Mouse (Mus musculus) kidney, embryonic 16.5 days (tissue): ENCODE measurements around the gene Dus1l. TPM values are rescaled to one million over a fixed set of nuclear protein-coding genes. Genes with fewer than 3 reads are reported as not detected.

Source experiments
- ATAC-seq: fragments of 200-750 bp; cut with Nextera tagmentation; 2 replicates; pipeline ENCODE4 v1.8.0; 2017; ENCODE audit warnings: moderate TSS enrichment; ENCODE audit not compliant: low FRiP score, low TSS enrichment
- H3K27ac ChIP-seq: fragments of 300-500 bp; sonication (generic); 2 replicates; pipeline ENCODE4 v1.5.1; 2014; ENCODE audit warnings: low read length
- H3K27me3 ChIP-seq: fragments of 300-500 bp; sonication (generic); 2 replicates; pipeline ENCODE4 v1.6.1; 2014; ENCODE audit warnings: low read length, control low read depth, mixed read lengths; ENCODE audit not compliant: insufficient read depth
- H3K36me3 ChIP-seq: fragments of 300-500 bp; sonication (generic); 2 replicates; pipeline ENCODE4 v1.6.1; 2014; ENCODE audit warnings: low read length, control low read depth, mixed read lengths; ENCODE audit not compliant: insufficient read depth
- H3K4me1 ChIP-seq: fragments of 300-500 bp; sonication (generic); 2 replicates; pipeline ENCODE4 v1.6.1; 2014; ENCODE audit warnings: low read length, control low read depth, mixed read lengths; ENCODE audit not compliant: insufficient read depth
- H3K4me2 ChIP-seq: fragments of 300-500 bp; sonication (generic); replicated peaks from 2 replicates; pipeline ENCODE4 v1.6.1; 2014; ENCODE audit warnings: low read depth, low read length
- H3K4me3 ChIP-seq: fragments of 300-500 bp; sonication (generic); 2 replicates; pipeline ENCODE4 v1.5.1; 2014; ENCODE audit warnings: mild to moderate bottlenecking, low read length
- H3K9ac ChIP-seq: fragments of 300-500 bp; sonication (generic); replicated peaks from 2 replicates; pipeline ENCODE4 v1.6.1; 2014; ENCODE audit warnings: low read length
- H3K9me3 ChIP-seq: fragments of 300-500 bp; sonication (generic); 2 replicates; pipeline ENCODE4 v1.6.1; 2016; ENCODE audit warnings: low read length, control low read depth
- WGBS: fragments of 180-500 bp; shearing (Covaris S2); extraction: QIAGEN DNeasy Blood & Tissue Kit; methylation state at CpG from one replicate; pipeline ENCODE4 v1.1.7; 2014; 5-methylcytosine and 5-hydroxymethylcytosine counted together
- polyA plus RNA-seq: library from polyadenylated mRNA; unstranded; fragments of >200 nt; fragmentation: Nextera tagmentation; extraction: Ambion mirVana; gene quantifications from 2 replicates; pipeline ENCODE4 v1.2.1, GENCODE M21; 2015

Gene Dus1l
- polyA plus RNA-seq, 1 experiment from 2014 or later, result 91.0 TPM

DNA sequence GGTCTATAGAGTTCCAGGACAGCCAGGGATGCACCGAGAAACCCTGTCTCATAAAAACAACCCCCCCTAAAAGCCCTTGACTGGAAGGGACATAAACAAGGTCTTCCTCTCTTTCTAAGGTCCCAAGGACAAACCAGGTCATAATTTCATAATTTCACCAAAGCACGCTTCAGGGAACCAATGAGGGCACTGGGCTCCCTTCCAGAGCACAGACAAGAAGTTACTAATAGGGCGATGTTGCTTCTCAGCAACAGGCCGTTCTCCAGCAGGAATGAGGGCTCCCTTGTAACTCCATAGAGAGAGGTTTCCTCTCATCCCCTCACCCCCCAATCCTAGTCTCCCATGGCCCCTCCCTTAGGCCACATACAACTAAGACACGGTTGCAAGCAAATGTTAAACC lies 55.2 kb downstream of the Dus1l start:
- Histone ChIP-seq H3K4me1 (no peaks in the 10 kb centered on the region), H3K36me3 (no peaks in the 10 kb centered on the region), H3K9ac (no peak overlapping the region), H3K4me3 (no peak overlapping the region), H3K4me2 (no peak overlapping the region), H3K9me3 (no peaks in the 10 kb centered on the region), H3K27me3 (no peaks in the 10 kb centered on the region), H3K27ac (no peak overlapping the region)
- ATAC-seq, result no peak
- WGBS, result 93% methylated on average over 5 of the region's 5 CpGs

Other genes with a start within 250 kb of the Dus1l start
- 218 and 232 TPM in 2 replicates for gene Mcrip1, start 246.7 kb downstream of the Dus1l start, polyA plus RNA-seq
- 0.55 and 0.57 TPM in 2 replicates for gene Ppp1r27, start 245.3 kb downstream of the Dus1l start, polyA plus RNA-seq
- 843 and 914 TPM in 2 replicates for gene P4hb, start 223.2 kb downstream of the Dus1l start, polyA plus RNA-seq
- 696 and 712 TPM in 2 replicates for gene Arhgdia, start 214.8 kb downstream of the Dus1l start, polyA plus RNA-seq
- gene Alyref, start 198.0 kb downstream of the Dus1l start, polyA plus RNA-seq, result 92.2 and 372 TPM in 2 replicates
- 195 and 197 TPM in 2 replicates for gene Anapc11, start 198.0 kb downstream of the Dus1l start, polyA plus RNA-seq
- gene Npb, start 187.9 kb downstream of the Dus1l start, polyA plus RNA-seq, result 27.7 and 33.8 TPM in 2 replicates
- 164 and 174 TPM in 2 replicates for gene Pcyt2, start 178.5 kb downstream of the Dus1l start, polyA plus RNA-seq
- 38.9 and 39.3 TPM in 2 replicates for gene Sirt7, start 171.2 kb downstream of the Dus1l start, polyA plus RNA-seq
- gene Mafg, start 162.8 kb downstream of the Dus1l start, polyA plus RNA-seq, result 24.3 and 25.4 TPM in 2 replicates
- 26.8 and 27.3 TPM in 2 replicates for gene Pycr1, start 152.6 kb downstream of the Dus1l start, polyA plus RNA-seq
- gene Myadml2, start 148.2 kb downstream of the Dus1l start, polyA plus RNA-seq, result 0.51 and 0.73 TPM in 2 replicates
- 4.8 and 5.9 TPM in 2 replicates for gene Notum, start 135.2 kb downstream of the Dus1l start, polyA plus RNA-seq
- gene Aspscr1, start 123.4 kb downstream of the Dus1l start, polyA plus RNA-seq, result 146 TPM in 2 replicates
- 151 TPM in 2 replicates for gene Cenpx, start 82.7 kb downstream of the Dus1l start, polyA plus RNA-seq
- gene Lrrc45, start 82.5 kb downstream of the Dus1l start, polyA plus RNA-seq, result 69.2 and 71.3 TPM in 2 replicates
- gene Rac3, start 74.9 kb downstream of the Dus1l start, polyA plus RNA-seq, result 32.5 and 38.7 TPM in 2 replicates
- 49.4 and 56.5 TPM in 2 replicates for gene Dcxr, start 69.1 kb downstream of the Dus1l start, polyA plus RNA-seq
- gene Cbr2, start 64.3 kb downstream of the Dus1l start, polyA plus RNA-seq, result 2.1 and 4.3 TPM in 2 replicates
- gene Hmga1b, start 33.6 kb downstream of the Dus1l start, polyA plus RNA-seq, result 3.4 and 9.0 TPM in 2 replicates
- 44.0 and 46.9 TPM in 2 replicates for gene Rfng, start 12.2 kb downstream of the Dus1l start, polyA plus RNA-seq
- 230 and 239 TPM in 2 replicates for gene Gps1, start 12.1 kb downstream of the Dus1l start, polyA plus RNA-seq
- 50.0 and 50.4 TPM in 2 replicates for gene Fasn, start 28.1 kb upstream of the Dus1l start, polyA plus RNA-seq
- gene Ccdc57, start 136.5 kb upstream of the Dus1l start, polyA plus RNA-seq, result 8.6 and 9.2 TPM in 2 replicates
- 63.5 and 66.4 TPM in 2 replicates for gene Slc16a3, start 152.1 kb upstream of the Dus1l start, polyA plus RNA-seq
- gene Csnk1d, start 194.9 kb upstream of the Dus1l start, polyA plus RNA-seq, result 150 and 154 TPM in 2 replicates
- 0.97 TPM in 1 of 2 replicates, not detected in the other for gene Cd7, start 243.0 kb upstream of the Dus1l start, polyA plus RNA-seq